Mouse (Mus musculus): Measurements from ENCODE around the gene Cilp2. TPM values are rescaled to one million over a fixed set of nuclear protein-coding genes. Genes with fewer than 3 reads are reported as not detected.

Gene Cilp2
- total and polyA plus RNA-seq, 3 experiments, result 0.03 to 0.04 TPM; not detected in 1

GRCm38 (mm10) chr8:69915748-69916147 is 28.3 kb upstream of the Cilp2 start:
- Histone ChIP-seq H3K4me3 (ENCODE audit: control insufficient read depth in 1 of 2, insufficient read depth in 1 of 2, low read depth in 2 of 2, low read length in 2 of 2) (no peak overlapping the region), H3K9ac (ENCODE audit: control insufficient read depth, low read depth, low read length, poor library complexity, severe bottlenecking) (no peak overlapping the region), H3K79me2 (ENCODE audit: control insufficient read depth, insufficient read depth, low read length, poor library complexity) (peaks cover 9% of the 10 kb centered on the region), H3K36me3 (ENCODE audit: control insufficient read depth in 1 of 2, insufficient read depth in 2 of 2, low read length in 2 of 2) (peaks cover 9 to 14% of the 10 kb centered on the region in 2 experiments), H3K9me3 (replicated peaks; ENCODE audit: insufficient read depth, low read length) (no peaks in the 10 kb centered on the region), H3K27ac (ENCODE audit: control insufficient read depth, low read depth, low read length) (no peak overlapping the region), H3K4me1 (ENCODE audit: control insufficient read depth in 1 of 2, insufficient read depth in 2 of 2, low read length in 2 of 2) (peaks cover 6 to 17% of the 10 kb centered on the region in 2 experiments), H3K27me3 (ENCODE audit: control insufficient read depth in 1 of 2, insufficient read depth in 2 of 2, low read length in 2 of 2) (no peaks in the 10 kb centered on the region)
- DNase-seq (ENCODE audit: low read depth, low spot score), result no peak
- no peak for TF ChIP-seq RCOR1 (IDR thresholded peaks at IDR 0.05; ENCODE audit: low read depth, low read length)
- TF ChIP-seq SMC3 (IDR thresholded peaks at IDR 0.05; ENCODE audit: low read depth, low read length), result no peak
- TF ChIP-seq MYC (IDR thresholded peaks at IDR 0.05; ENCODE audit: low read depth, low read length), result no peak
- no peak for TF ChIP-seq MXI1 (IDR thresholded peaks at IDR 0.05; ENCODE audit: low read depth, low read length)
- TF ChIP-seq ZMIZ1 (IDR thresholded peaks at IDR 0.05; ENCODE audit: low read depth, low read length), result no peak

- H3K79me2 ChIP-seq (ENCODE audit: control insufficient read depth, insufficient read depth, low read length, poor library complexity), result peaks cover 6% of the 10 kb centered on the region; the same call in 1 of the 2 replicates
- no peaks in the 10 kb centered on the region for H3K27me3 ChIP-seq (ENCODE audit: control insufficient read depth in 1 of 2, insufficient read depth in 2 of 2, low read length in 2 of 2)
- no peak for TF ChIP-seq NELFE (IDR thresholded peaks at IDR 0.05; ENCODE audit: low read depth, low read length)
- TF ChIP-seq MAZ (IDR thresholded peaks at IDR 0.05; ENCODE audit: low read depth, low read length), result no peak
- no peak for TF ChIP-seq SMC3 (IDR thresholded peaks at IDR 0.05; ENCODE audit: low read depth, low read length)
- no peak for TF ChIP-seq MAFK (IDR thresholded peaks at IDR 0.05; ENCODE audit: borderline replicate concordance, low read depth, low read length)
- TF ChIP-seq RCOR1 (IDR thresholded peaks at IDR 0.05; ENCODE audit: low read depth, low read length), result no peak
- no peak for TF ChIP-seq NRF1 (IDR thresholded peaks at IDR 0.05; ENCODE audit: insufficient read depth, low read depth, low read length, poor library complexity, severe bottlenecking)
- no peak for TF ChIP-seq POLR2AphosphoS2 (IDR thresholded peaks at IDR 0.05; ENCODE audit: low read length)
- peaks cover 3 to 6% of the 10 kb centered on the region in 2 experiments for H3K4me1 ChIP-seq (ENCODE audit: control insufficient read depth in 1 of 2, insufficient read depth in 2 of 2, low read length in 2 of 2)
- H3K9ac ChIP-seq (ENCODE audit: control insufficient read depth, low read depth, low read length, poor library complexity, severe bottlenecking), result no peak overlapping the region
- H3K36me3 ChIP-seq (ENCODE audit: control insufficient read depth in 1 of 2, insufficient read depth in 2 of 2, low read length in 2 of 2), result peaks cover 4 to 9% of the 10 kb centered on the region in 2 experiments
- H3K4me3 ChIP-seq (ENCODE audit: control insufficient read depth in 1 of 2, insufficient read depth in 1 of 2, low read depth in 2 of 2, low read length in 2 of 2), result no peak overlapping the region
- no peak for DNase-seq (ENCODE audit: low read depth, low spot score)
- H3K27ac ChIP-seq (ENCODE audit: control insufficient read depth, low read depth, low read length), result no peak overlapping the region
- no peaks in the 10 kb centered on the region for H3K9me3 ChIP-seq (replicated peaks; ENCODE audit: insufficient read depth, low read length)
Measured at GRCm38 (mm10) chr8:69914526-69914925, 27.0 kb upstream of the Cilp2 start.

GRCm38 (mm10) chr8:69912478-69913074 is 25.1 kb upstream of the Cilp2 start:
- H3K9me3 ChIP-seq (replicated peaks; ENCODE audit: insufficient read depth, low read length), result no peaks in the 10 kb centered on the region
- no peak for TF ChIP-seq USF1 (IDR thresholded peaks at IDR 0.05; ENCODE audit: low read depth, low read length)
- TF ChIP-seq SIN3A (IDR thresholded peaks at IDR 0.05; ENCODE audit: low read length), result no peak
- no peak for TF ChIP-seq MAX (IDR thresholded peaks at IDR 0.05; ENCODE audit: low read length)
- no peak for TF ChIP-seq GABPA (IDR thresholded peaks at IDR 0.05; ENCODE audit: low read depth, low read length)
- TF ChIP-seq ZMIZ1 (IDR thresholded peaks at IDR 0.05; ENCODE audit: low read depth, low read length), result no peak
- no peak for TF ChIP-seq MEF2A (IDR thresholded peaks at IDR 0.05; ENCODE audit: extremely low read depth, insufficient replicate concordance, low read depth, low read length, poor library complexity, severe bottlenecking)
- no peak for TF ChIP-seq MAFK (IDR thresholded peaks at IDR 0.05; ENCODE audit: borderline replicate concordance, low read depth, low read length)
- no peak for TF ChIP-seq UBTF (IDR thresholded peaks at IDR 0.05; ENCODE audit: borderline replicate concordance, insufficient read depth, low read depth, low read length)
- no peak for TF ChIP-seq ZC3H11A (IDR thresholded peaks at IDR 0.05; ENCODE audit: low read depth, low read length)
- TF ChIP-seq MYC (IDR thresholded peaks at IDR 0.05; ENCODE audit: low read depth, low read length), result no peak
- TF ChIP-seq POLR2A (IDR thresholded peaks at IDR 0.05; ENCODE audit: control insufficient read depth in 1 of 2, insufficient read depth in 1 of 2, low read depth in 1 of 2, low read length in 2 of 2, poor library complexity in 1 of 2), result no peak
- no peak overlapping the region for H3K27ac ChIP-seq (ENCODE audit: control insufficient read depth, low read depth, low read length)
- no peaks in the 10 kb centered on the region for H3K79me2 ChIP-seq (ENCODE audit: control insufficient read depth, insufficient read depth, low read length, poor library complexity)
- peaks cover 0 to 9% of the 10 kb centered on the region in 2 experiments; a peak in 2 of 4 replicates for H3K36me3 ChIP-seq (ENCODE audit: control insufficient read depth in 1 of 2, insufficient read depth in 2 of 2, low read length in 2 of 2)
- H3K9ac ChIP-seq (ENCODE audit: control insufficient read depth, low read depth, low read length, poor library complexity, severe bottlenecking), result no peak overlapping the region
- H3K4me1 ChIP-seq (ENCODE audit: control insufficient read depth in 1 of 2, insufficient read depth in 2 of 2, low read length in 2 of 2), result no peaks in the 10 kb centered on the region
- no peak for DNase-seq (ENCODE audit: low read depth, low spot score)
- no peaks in the 10 kb centered on the region for H3K27me3 ChIP-seq (ENCODE audit: control insufficient read depth in 1 of 2, insufficient read depth in 2 of 2, low read length in 2 of 2)
- H3K4me3 ChIP-seq (ENCODE audit: control insufficient read depth in 1 of 2, insufficient read depth in 1 of 2, low read depth in 2 of 2, low read length in 2 of 2), result no peak overlapping the region

All from MEL (cell line).